Mouse (Mus musculus): ENCODE data around the gene Stk24. TPM values are rescaled to one million over a fixed set of nuclear protein-coding genes. Genes with fewer than 3 reads are reported as not detected.
A peak's percentile ranks its signal among the peaks of the same experiment; 100 is the strongest.

Gene Stk24
- polyA plus RNA-seq, 1 experiment, result 7.8 TPM

- H3K36me3 ChIP-seq (ENCODE audit: control insufficient read depth), result peaks cover 97% of the 10 kb centered on the region
- H3K4me1 ChIP-seq (ENCODE audit: control insufficient read depth), result peaks cover 97% of the 10 kb centered on the region
- H3K9me3 ChIP-seq (ENCODE audit: control insufficient read depth, low read length), result no peaks in the 10 kb centered on the region
- no peak for TF ChIP-seq TAL1 (IDR thresholded peaks at IDR 0.05; ENCODE audit: low read length)
- H3K4me3 ChIP-seq (replicated peaks), result no peak overlapping the region
- no peaks in the 10 kb centered on the region for H3K27me3 ChIP-seq (ENCODE audit: control insufficient read depth)
Observed at GRCm38 (mm10) chr14:121371911-121372820, 7.6 kb downstream of the Stk24 start.

- H3K4me3 ChIP-seq (replicated peaks), result no peak overlapping the region
Observed at GRCm38 (mm10) chr14:121369385-121369784, 10.4 kb downstream of the Stk24 start.

DNA sequence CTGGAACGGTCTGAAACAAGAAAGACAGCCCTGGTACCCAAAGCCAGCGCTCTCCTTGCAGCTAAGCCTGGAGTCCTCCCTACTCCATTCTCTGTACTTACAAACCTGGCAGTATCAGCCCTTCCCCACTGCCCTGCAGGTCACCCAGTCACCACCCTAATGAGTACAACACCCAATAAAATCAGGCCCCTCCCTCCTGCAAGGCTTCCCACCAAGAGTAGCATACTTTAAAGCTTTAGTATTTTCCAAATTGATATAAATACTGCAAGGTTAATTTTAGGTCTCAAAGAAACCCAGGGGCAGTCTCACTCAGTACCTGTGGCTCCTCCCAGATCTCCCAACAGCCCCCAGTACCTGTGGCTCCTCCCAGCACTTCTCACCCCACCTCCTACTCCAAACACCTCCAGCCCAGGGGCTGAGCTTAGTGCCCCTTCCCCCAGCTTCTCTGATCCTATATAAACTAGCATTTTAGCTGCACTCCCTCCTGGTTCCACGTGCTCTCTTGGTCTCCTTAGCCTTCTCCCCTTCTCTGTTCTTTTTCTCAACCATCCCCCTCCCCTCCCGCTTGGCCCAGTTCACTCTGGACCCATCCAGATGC lies 11.6 kb downstream of the Stk24 start:
- Histone ChIP-seq H3K36me3 (ENCODE audit: control insufficient read depth) (peaks cover 91% of the 10 kb centered on the region), H3K27me3 (ENCODE audit: control insufficient read depth) (no peaks in the 10 kb centered on the region), H3K4me3 (replicated peaks) (peak overlapping the region; percentile 62), H3K4me1 (ENCODE audit: control insufficient read depth) (peaks cover 100% of the 10 kb centered on the region), H3K9me3 (ENCODE audit: control insufficient read depth, low read length) (peaks cover 3% of the 10 kb centered on the region)
- no peak for TF ChIP-seq GATA1 (IDR thresholded peaks at IDR 0.05; ENCODE audit: low read length)
- TF ChIP-seq TAL1 (IDR thresholded peaks at IDR 0.05; ENCODE audit: low read length), result no peak

More at GRCm38 (mm10) chr14:121369385-121369784, 10.4 kb downstream of the Stk24 start:
- H3K36me3 ChIP-seq (ENCODE audit: control insufficient read depth), result peaks cover 91% of the 10 kb centered on the region
- H3K27me3 ChIP-seq (ENCODE audit: control insufficient read depth), result no peaks in the 10 kb centered on the region
- peaks cover 99% of the 10 kb centered on the region for H3K4me1 ChIP-seq (ENCODE audit: control insufficient read depth)
- no peaks in the 10 kb centered on the region for H3K9me3 ChIP-seq (ENCODE audit: control insufficient read depth, low read length)
- TF ChIP-seq TAL1 (IDR thresholded peaks at IDR 0.05; ENCODE audit: low read length) (no peak), GATA1 (IDR thresholded peaks at IDR 0.05; ENCODE audit: low read length) (no peak)

DNA sequence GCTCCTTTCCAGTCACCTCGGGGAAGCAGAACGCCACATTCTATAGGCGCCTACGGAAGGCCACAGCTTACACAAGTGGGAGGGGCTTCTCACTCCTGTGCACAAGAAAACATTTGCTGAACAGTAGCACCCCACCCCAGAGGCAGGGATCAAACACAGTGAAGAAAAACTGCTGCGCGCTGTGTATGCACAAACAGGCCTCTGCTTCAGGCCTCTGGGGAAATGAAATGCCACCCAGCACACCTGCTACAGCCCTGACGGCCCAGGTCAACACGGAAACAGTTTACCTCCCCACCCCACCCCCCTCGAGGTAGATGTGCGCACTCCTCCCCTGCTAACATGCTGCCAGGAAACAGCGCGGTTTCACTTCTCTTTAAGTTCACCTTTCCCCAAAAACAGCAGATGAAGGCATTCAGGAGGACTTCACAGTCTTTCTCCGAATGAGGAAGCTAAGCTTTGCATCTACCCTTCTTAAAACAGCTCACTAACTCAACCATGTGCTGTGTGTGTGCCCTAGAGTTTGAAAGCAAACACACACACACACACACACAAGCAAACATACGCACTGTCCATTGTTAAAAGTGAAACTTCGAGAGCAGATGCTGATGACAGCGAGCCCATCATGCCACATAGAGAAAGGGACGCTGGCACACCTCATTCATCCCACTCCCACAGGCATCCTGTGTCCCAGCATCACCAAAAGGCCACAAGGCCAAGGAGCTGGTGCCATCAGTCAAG lies 13.7 kb downstream of the Stk24 start:
- peaks cover 100% of the 10 kb centered on the region for H3K4me1 ChIP-seq (ENCODE audit: control insufficient read depth)
- TF ChIP-seq GATA1 (IDR thresholded peaks at IDR 0.05; ENCODE audit: low read length) (no peak), TAL1 (IDR thresholded peaks at IDR 0.05; ENCODE audit: low read length) (no peak)
- H3K4me3 ChIP-seq (replicated peaks), result peak overlapping the region; percentile 62
- peaks cover 3% of the 10 kb centered on the region for H3K9me3 ChIP-seq (ENCODE audit: control insufficient read depth, low read length)
- H3K36me3 ChIP-seq (ENCODE audit: control insufficient read depth), result peaks cover 91% of the 10 kb centered on the region
- H3K27me3 ChIP-seq (ENCODE audit: control insufficient read depth), result no peaks in the 10 kb centered on the region

DNA sequence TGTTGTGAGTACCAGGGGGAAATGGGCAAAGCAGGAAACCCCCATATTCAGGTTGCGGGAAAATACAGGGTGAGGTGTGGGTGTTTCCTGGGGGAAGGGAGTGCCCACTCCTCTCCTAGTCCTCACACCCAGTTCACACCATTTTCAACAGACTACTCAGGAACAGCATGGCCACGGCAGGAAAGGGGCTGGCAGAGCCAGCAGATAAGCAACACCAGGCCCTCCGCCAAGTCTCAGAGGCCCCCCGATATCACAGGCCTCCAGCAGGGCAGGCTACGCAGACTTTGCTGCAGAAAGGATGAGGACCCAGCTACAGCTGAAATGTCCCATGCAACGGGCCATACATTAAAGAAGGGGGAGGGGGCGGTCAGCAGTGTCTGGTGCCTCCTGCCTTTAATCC lies 14.4 kb downstream of the Stk24 start:
- peak; percentile 55 for TF ChIP-seq TAL1 (IDR thresholded peaks at IDR 0.05; ENCODE audit: low read length)
- TF ChIP-seq GATA1 (IDR thresholded peaks at IDR 0.05; ENCODE audit: low read length), result peak; percentile 75
- peaks cover 3% of the 10 kb centered on the region for H3K9me3 ChIP-seq (ENCODE audit: control insufficient read depth, low read length)
- peaks cover 91% of the 10 kb centered on the region for H3K36me3 ChIP-seq (ENCODE audit: control insufficient read depth)
- no peaks in the 10 kb centered on the region for H3K27me3 ChIP-seq (ENCODE audit: control insufficient read depth)
- peaks cover 100% of the 10 kb centered on the region for H3K4me1 ChIP-seq (ENCODE audit: control insufficient read depth)
- peak overlapping the region; percentile 62 for H3K4me3 ChIP-seq (replicated peaks)

DNA sequence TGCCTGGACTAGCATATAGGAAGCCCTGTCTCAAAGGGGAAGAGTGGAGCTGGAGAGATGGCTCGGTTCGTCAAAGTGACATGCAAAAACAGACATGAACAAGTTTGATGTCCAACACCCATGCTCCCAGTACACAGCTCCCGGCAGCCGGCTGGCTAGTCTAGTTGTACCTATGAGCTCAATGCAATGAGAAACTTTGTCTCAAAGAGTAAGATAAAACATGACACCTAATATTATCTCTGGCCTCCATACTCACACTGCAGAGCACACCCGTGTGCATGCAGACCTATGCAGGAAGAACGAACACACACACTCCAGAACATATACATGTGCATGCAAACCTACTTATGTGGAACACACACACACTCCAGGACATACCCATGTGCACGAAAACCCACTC lies 15.5 kb downstream of the Stk24 start:
- Histone ChIP-seq H3K4me3 (replicated peaks) (peak overlapping the region; percentile 35), H3K9me3 (ENCODE audit: control insufficient read depth, low read length) (peaks cover 3% of the 10 kb centered on the region), H3K36me3 (ENCODE audit: control insufficient read depth) (peaks cover 91% of the 10 kb centered on the region), H3K4me1 (ENCODE audit: control insufficient read depth) (peaks cover 100% of the 10 kb centered on the region), H3K27me3 (ENCODE audit: control insufficient read depth) (no peaks in the 10 kb centered on the region)
- TF ChIP-seq GATA1 (IDR thresholded peaks at IDR 0.05; ENCODE audit: low read length) (no peak), TAL1 (IDR thresholded peaks at IDR 0.05; ENCODE audit: low read length) (no peak)

GRCm38 (mm10) chr14:121361319-121362114 lies 18.3 kb downstream of the Stk24 start:
- H3K36me3 ChIP-seq (ENCODE audit: control insufficient read depth), result peaks cover 87% of the 10 kb centered on the region
- peaks cover 3% of the 10 kb centered on the region for H3K9me3 ChIP-seq (ENCODE audit: control insufficient read depth, low read length)
- H3K4me3 ChIP-seq (replicated peaks), result peak overlapping the region; percentile 28
- peaks cover 100% of the 10 kb centered on the region for H3K4me1 ChIP-seq (ENCODE audit: control insufficient read depth)
- no peak for TF ChIP-seq TAL1 (IDR thresholded peaks at IDR 0.05; ENCODE audit: low read length)
- H3K27me3 ChIP-seq (ENCODE audit: control insufficient read depth), result no peaks in the 10 kb centered on the region

DNA sequence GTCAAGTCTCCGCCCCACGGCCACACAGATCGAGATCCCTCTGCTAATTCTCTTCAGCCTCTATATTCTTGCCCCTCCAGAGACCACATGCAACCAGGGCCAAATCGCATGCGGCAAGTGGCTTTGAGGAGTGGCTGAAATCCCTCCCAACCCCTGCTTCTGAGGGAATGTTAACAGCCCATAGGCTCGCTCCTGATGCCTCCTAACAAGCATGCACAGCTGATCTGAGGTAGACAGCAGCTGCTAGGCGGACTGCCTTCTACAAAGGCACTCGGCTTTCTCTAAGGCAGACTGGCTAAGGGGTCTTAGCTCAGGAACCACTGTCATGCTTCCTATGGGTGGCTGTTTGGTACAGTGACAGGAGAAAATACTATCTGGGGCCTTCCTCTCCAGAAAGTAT lies 20.0 kb downstream of the Stk24 start:
- Histone ChIP-seq H3K4me3 (replicated peaks) (no peak overlapping the region), H3K9me3 (ENCODE audit: control insufficient read depth, low read length) (peaks cover 5% of the 10 kb centered on the region), H3K4me1 (ENCODE audit: control insufficient read depth) (peaks cover 100% of the 10 kb centered on the region), H3K27me3 (ENCODE audit: control insufficient read depth) (no peaks in the 10 kb centered on the region), H3K36me3 (ENCODE audit: control insufficient read depth) (peaks cover 83% of the 10 kb centered on the region)
- TF ChIP-seq TAL1 (IDR thresholded peaks at IDR 0.05; ENCODE audit: low read length) (no peak), GATA1 (IDR thresholded peaks at IDR 0.05; ENCODE audit: low read length) (no peak)
